Mouse (Mus musculus) ovary, postnatal 36 days (tissue): Measurements from ENCODE around the gene Emc4.
A peak's percentile ranks its signal among the peaks of the same experiment; 100 is the strongest.

Experiments used
- DNase-seq: peaks from one replicate; pipeline ENCODE4 v3.0.0; 2022; ENCODE audit warnings: low spot score, mixed read lengths

The Emc4 gene

GRCm38 (mm10) chr2:112339736-112340135, 28.1 kb downstream of the Emc4 start:
- no peak for DNase-seq

- no peak for DNase-seq
Measured at GRCm38 (mm10) chr2:112337211-112337610, 30.6 kb downstream of the Emc4 start.

GRCm38 (mm10) chr2:112332051-112332898, 35.6 kb downstream of the Emc4 start:
- peak; percentile 9 for DNase-seq

- no peak for DNase-seq
Measured at GRCm38 (mm10) chr2:112328069-112328777, 39.6 kb downstream of the Emc4 start.

- DNase-seq: peak; percentile 6
Measured at GRCm38 (mm10) chr2:112318905-112319304, 48.9 kb downstream of the Emc4 start.

DNA sequence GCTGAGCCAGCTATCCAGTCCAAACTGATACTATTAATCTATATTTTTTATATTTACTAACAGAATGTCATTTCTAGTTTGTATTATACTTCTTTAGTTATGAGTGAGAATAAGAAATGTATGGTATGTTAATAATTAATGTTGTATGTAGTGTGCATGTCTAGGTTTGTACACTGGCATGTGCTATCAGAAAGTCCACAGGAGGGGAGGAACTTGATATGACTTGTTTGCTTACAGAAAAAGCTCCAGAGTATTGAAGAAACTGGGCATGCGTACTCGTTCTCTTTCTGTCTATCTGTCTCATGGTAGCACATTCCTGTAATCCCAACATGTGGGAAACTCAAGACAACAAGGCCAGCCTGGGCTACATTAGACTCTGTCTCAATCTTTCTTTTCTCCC, 49.6 kb downstream of the Emc4 start:
- no peak for DNase-seq

DNA sequence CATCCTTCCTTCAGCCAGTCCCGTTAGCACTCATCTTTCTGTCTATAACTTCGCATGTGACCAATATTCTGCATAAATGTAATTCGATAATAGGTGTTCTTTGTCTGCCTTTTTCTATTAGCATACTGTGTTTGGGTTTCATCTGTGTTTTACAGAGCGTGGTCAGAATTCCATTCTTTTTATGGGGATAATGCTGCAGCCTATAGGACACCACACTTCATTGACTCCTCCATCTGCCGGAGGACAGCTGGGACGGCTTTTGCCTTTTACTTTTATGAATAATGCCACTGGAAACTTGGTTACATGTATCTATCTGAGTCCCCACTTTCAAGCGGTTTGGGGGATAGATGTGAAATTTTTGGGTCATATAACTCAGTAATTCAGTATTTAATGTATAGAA, 52.2 kb downstream of the Emc4 start:
- no peak for DNase-seq
